In the genomic region with DNA sequence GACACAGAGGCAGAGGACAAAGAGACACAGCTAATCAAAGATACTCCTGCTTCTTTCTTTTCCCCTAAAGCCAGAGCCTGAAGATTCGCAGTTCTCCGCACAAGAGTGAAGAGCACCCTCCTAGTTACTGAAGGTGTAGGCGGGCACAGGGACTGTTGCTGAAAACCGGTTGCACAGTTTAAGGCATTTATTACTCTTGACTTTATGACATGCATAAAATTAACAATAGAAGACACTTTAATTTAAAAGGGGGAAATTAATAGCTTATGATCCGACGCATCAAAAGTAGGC, we compare ENCODE assay signal across 13 mouse cellular contexts.
DNase-seq lines count a peak whose midpoint lies in the region; ATAC-seq lines count a peak whose summit lies in the region.
"Had no signal": no experiment of that assay in that cellular context is flagged by ENCODE, and none has a peak within 500 bp of the region (broad histone marks: within the 10 kb centered on the region; RNA-seq: fewer than 3 reads in every experiment).

No protein-coding gene starts in this region.

- no peaks in the 10 kb centered on the region for H3K36me3 ChIP-seq in hindbrain, embryonic 10.5 days
- no peaks in the 10 kb centered on the region for H3K36me3 ChIP-seq in limb, embryonic 13.5 days
- H3K36me3 ChIP-seq in neural tube, embryonic 13.5 days = no peaks in the 10 kb centered on the region
- H3K36me3 ChIP-seq: lung, embryonic 15.5 days had no signal

- peak; percentile 63 for ATAC-seq in frontal cortex, adult (ENCODE audit: low TSS enrichment)
- no peak for ATAC-seq in limb, embryonic 13.5 days (ENCODE audit: low FRiP score, low read depth)
- ATAC-seq in neural tube, embryonic 13.5 days (ENCODE audit: low read depth) = no peak
- no peak for ATAC-seq in megakaryocyte, adult 5-6 weeks (ENCODE audit: poor library complexity, severe bottlenecking)
- ATAC-seq: Patski had no signal

- peaks cover 55% of the 10 kb centered on the region for H3K27me3 ChIP-seq in hindbrain, embryonic 10.5 days (ENCODE audit: insufficient read depth, poor library complexity, severe bottlenecking)
- 0 out of 2 replicates have a peak, but pooled peaks cover 4% of the 10 kb centered on the region for H3K27me3 ChIP-seq in limb, embryonic 13.5 days
- peaks cover 17% of the 10 kb centered on the region for H3K27me3 ChIP-seq in neural tube, embryonic 13.5 days
- H3K27me3 ChIP-seq: lung, embryonic 15.5 days; Patski had no signal

- H3K4me3 ChIP-seq in hindbrain, embryonic 10.5 days = no peak overlapping the region
- H3K4me3 ChIP-seq in limb, embryonic 13.5 days = no peak overlapping the region
- 0 out of 2 replicates have a peak overlapping the region, but pooled peaks have one; percentile 11 for H3K4me3 ChIP-seq in neural tube, embryonic 13.5 days
- H3K4me3 ChIP-seq: lung, embryonic 15.5 days had no signal

- H3K9ac ChIP-seq in limb, embryonic 13.5 days = no peak overlapping the region
- peak overlapping the region; percentile 49 for H3K9ac ChIP-seq in neural tube, embryonic 13.5 days
- H3K9ac ChIP-seq: lung, embryonic 15.5 days had no signal

- peak overlapping the region; percentile 72 for H3K27ac ChIP-seq in hindbrain, embryonic 10.5 days
- no peak overlapping the region for H3K27ac ChIP-seq in limb, embryonic 13.5 days
- H3K27ac ChIP-seq in neural tube, embryonic 13.5 days (replicated peaks) = peak overlapping the region; percentile 95
- H3K27ac ChIP-seq: lung, embryonic 15.5 days had no signal

- peak overlapping the region; percentile 36; the same call in 1 of the 2 replicates for H3K4me2 ChIP-seq in limb, embryonic 13.5 days (replicated peaks)
- peak overlapping the region; percentile 42 for H3K4me2 ChIP-seq in neural tube, embryonic 13.5 days
- H3K4me2 ChIP-seq: lung, embryonic 15.5 days had no signal

- WGBS in hindbrain, embryonic 10.5 days = 91% methylated on average over 6 of the region's 6 CpGs
- WGBS in limb, embryonic 13.5 days = 81% methylated on average over 6 of the region's 6 CpGs
- 46% methylated on average over 6 of the region's 6 CpGs for WGBS in neural tube, embryonic 13.5 days

- H3K4me1 ChIP-seq in hindbrain, embryonic 10.5 days (replicated peaks) = peaks cover 15% of the 10 kb centered on the region
- peaks cover 22% of the 10 kb centered on the region for H3K4me1 ChIP-seq in limb, embryonic 13.5 days
- peaks cover 27% of the 10 kb centered on the region for H3K4me1 ChIP-seq in neural tube, embryonic 13.5 days (replicated peaks)
- H3K4me1 ChIP-seq: lung, embryonic 15.5 days had no signal

- no peaks in the 10 kb centered on the region for H3K9me3 ChIP-seq in hindbrain, embryonic 10.5 days
- no peaks in the 10 kb centered on the region for H3K9me3 ChIP-seq in limb, embryonic 13.5 days
- H3K9me3 ChIP-seq in neural tube, embryonic 13.5 days = no peaks in the 10 kb centered on the region
- H3K9me3 ChIP-seq: lung, embryonic 15.5 days had no signal

- no peak for DNase-seq in frontal cortex, adult 2 months (ENCODE audit: extremely low spot score in 1 of 2, low spot score in 1 of 2)
- no peak for DNase-seq in hindbrain, embryonic 10.5 days (ENCODE audit: low spot score)
- DNase-seq in layer of hippocampus, postnatal 10 days (ENCODE audit: low spot score in 2 of 2) = no peak
- no peak for DNase-seq in adrenal gland, postnatal 25 days
- DNase-seq: cerebellum, adult 9-10 months; kidney, adult 11 months; kidney, postnatal 36 days had no signal
